Mouse (Mus musculus): ENCODE results near the gene Carns1. TPM values are rescaled to one million over a fixed set of nuclear protein-coding genes. Genes with fewer than 3 reads are reported as not detected.

Gene Carns1
- total and polyA plus RNA-seq, 3 experiments: 0.63 to 0.81 TPM; not detected in 1

DNA sequence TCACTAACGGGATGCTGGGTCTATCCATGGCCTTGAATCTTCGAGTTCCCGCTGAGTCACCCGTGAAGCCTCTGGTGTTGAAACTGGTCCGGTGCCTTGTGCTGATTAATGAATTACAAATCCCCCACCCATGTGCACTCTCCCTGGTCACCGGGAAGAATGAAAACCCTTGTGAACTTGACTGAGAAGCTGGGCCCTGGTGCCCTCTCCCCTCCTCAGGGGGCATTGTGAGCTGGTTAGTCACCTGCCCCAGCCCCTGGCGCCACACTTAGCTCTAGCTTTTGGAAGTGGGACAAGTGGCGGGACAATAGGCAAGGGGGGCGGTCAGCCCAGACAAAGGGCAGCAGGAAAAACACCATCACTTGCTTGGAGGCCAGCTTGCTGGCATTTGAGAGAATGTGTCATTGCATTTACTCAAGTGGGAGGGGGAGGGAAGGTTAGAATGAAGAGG lies 38.3 kb upstream of the Carns1 start:
- no peak for TF ChIP-seq USF2 (IDR thresholded peaks at IDR 0.05; ENCODE audit: borderline replicate concordance in 1 of 2, insufficient read depth in 1 of 2, low read depth in 1 of 2, low read length in 2 of 2)
- no peak for TF ChIP-seq ELF1 (IDR thresholded peaks at IDR 0.05; ENCODE audit: low read depth, low read length)
- H3K36me3 ChIP-seq (ENCODE audit: control insufficient read depth in 1 of 2, insufficient read depth in 2 of 2, low read length in 2 of 2): peaks cover 0 to 13% of the 10 kb centered on the region in 2 experiments; a peak in 2 of 4 replicates
- peak overlapping the region; percentile 67 to 92; a peak in 2 of 4 replicates for H3K4me3 ChIP-seq (ENCODE audit: control insufficient read depth in 1 of 2, insufficient read depth in 1 of 2, low read depth in 2 of 2, low read length in 2 of 2)
- no peaks in the 10 kb centered on the region for H3K9me3 ChIP-seq (replicated peaks; ENCODE audit: insufficient read depth, low read length)
- H3K9ac ChIP-seq (ENCODE audit: control insufficient read depth, low read depth, low read length, poor library complexity, severe bottlenecking): peak overlapping the region; percentile 80; the same call in 1 of the 2 replicates
- H3K4me1 ChIP-seq (ENCODE audit: control insufficient read depth in 1 of 2, insufficient read depth in 2 of 2, low read length in 2 of 2): peaks cover under 1 to 19% of the 10 kb centered on the region in 2 experiments
- DNase-seq (ENCODE audit: low read depth, low spot score): no peak
- H3K79me2 ChIP-seq (ENCODE audit: control insufficient read depth, insufficient read depth, low read length, poor library complexity): peaks cover 2% of the 10 kb centered on the region; the same call in 1 of the 2 replicates
- peaks cover 10 to 18% of the 10 kb centered on the region in 2 experiments for H3K27me3 ChIP-seq (ENCODE audit: control insufficient read depth in 1 of 2, insufficient read depth in 2 of 2, low read length in 2 of 2)
- no peak overlapping the region for H3K27ac ChIP-seq (ENCODE audit: control insufficient read depth, low read depth, low read length)

DNA sequence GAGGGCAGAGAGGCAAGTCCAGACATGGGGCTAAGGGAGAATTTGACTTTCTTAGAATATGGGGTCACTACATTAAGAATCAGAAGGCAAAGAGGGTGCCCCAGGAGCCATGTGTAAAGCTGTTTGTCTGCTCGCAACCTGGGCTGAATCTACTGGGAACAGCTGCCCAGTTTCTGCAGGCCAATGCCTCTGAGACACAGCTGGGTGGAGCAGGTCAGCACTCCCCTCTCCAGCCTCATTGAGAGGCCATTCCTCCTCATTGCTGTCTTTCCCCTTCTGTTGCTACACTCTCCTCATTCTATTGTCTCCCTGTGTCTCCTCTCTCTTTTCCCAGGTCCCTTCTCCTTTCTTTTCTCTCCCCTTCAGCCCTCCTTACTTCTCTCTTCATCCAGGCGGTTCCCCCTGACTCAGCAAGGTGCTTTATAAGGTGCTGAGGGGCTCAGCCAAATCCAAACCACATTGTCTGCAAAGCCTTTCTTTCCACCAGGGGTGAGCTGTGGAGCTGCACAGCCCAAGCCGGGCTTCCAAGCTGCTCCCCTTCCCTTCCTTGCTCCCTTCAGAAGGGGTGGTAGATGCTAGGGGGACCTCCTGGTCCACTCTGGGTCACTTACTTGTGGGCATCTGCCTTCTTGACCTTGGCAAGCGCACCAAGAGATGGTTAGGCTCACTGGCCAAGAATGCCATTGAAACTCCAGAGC lies 36.8 kb upstream of the Carns1 start:
- Histone ChIP-seq H3K9ac (ENCODE audit: control insufficient read depth, low read depth, low read length, poor library complexity, severe bottlenecking) (no peak overlapping the region), H3K27me3 (ENCODE audit: control insufficient read depth in 1 of 2, insufficient read depth in 2 of 2, low read length in 2 of 2) (peaks cover 10 to 18% of the 10 kb centered on the region in 2 experiments)

GRCm38 (mm10) chr19:4208563-4208962 lies 33.3 kb upstream of the Carns1 start:
- Histone ChIP-seq H3K9ac (ENCODE audit: control insufficient read depth, low read depth, low read length, poor library complexity, severe bottlenecking) (no peak overlapping the region), H3K4me1 (ENCODE audit: control insufficient read depth in 1 of 2, insufficient read depth in 2 of 2, low read length in 2 of 2) (peaks cover 2 to 25% of the 10 kb centered on the region in 2 experiments), H3K27ac (ENCODE audit: control insufficient read depth, low read depth, low read length) (no peak overlapping the region), H3K27me3 (ENCODE audit: control insufficient read depth in 1 of 2, insufficient read depth in 2 of 2, low read length in 2 of 2) (peaks cover 0 to 5% of the 10 kb centered on the region in 2 experiments; a peak in 2 of 4 replicates), H3K4me3 (ENCODE audit: control insufficient read depth in 1 of 2, insufficient read depth in 1 of 2, low read depth in 2 of 2, low read length in 2 of 2) (no peak overlapping the region), H3K36me3 (ENCODE audit: control insufficient read depth in 1 of 2, insufficient read depth in 2 of 2, low read length in 2 of 2) (peaks cover 0 to 11% of the 10 kb centered on the region in 2 experiments; a peak in 1 of 4 replicates), H3K79me2 (ENCODE audit: control insufficient read depth, insufficient read depth, low read length, poor library complexity) (no peaks in the 10 kb centered on the region; the same call in 1 of the 2 replicates), H3K9me3 (replicated peaks; ENCODE audit: insufficient read depth, low read length) (no peaks in the 10 kb centered on the region)
- no peak for TF ChIP-seq ELF1 (IDR thresholded peaks at IDR 0.05; ENCODE audit: low read depth, low read length)
- no peak for DNase-seq (ENCODE audit: low read depth, low spot score)

More for the DNA sequence above, 36.8 kb upstream of the Carns1 start:
- H3K27ac ChIP-seq (ENCODE audit: control insufficient read depth, low read depth, low read length): no peak overlapping the region
- no peak for DNase-seq (ENCODE audit: low read depth, low spot score)
- H3K9me3 ChIP-seq (replicated peaks; ENCODE audit: insufficient read depth, low read length): no peaks in the 10 kb centered on the region
- no peak overlapping the region for H3K4me3 ChIP-seq (ENCODE audit: control insufficient read depth in 1 of 2, insufficient read depth in 1 of 2, low read depth in 2 of 2, low read length in 2 of 2)
- no peak for TF ChIP-seq MAFK (IDR thresholded peaks at IDR 0.05; ENCODE audit: borderline replicate concordance, low read depth, low read length)
- TF ChIP-seq ETS1 (IDR thresholded peaks at IDR 0.05; ENCODE audit: low read depth, low read length): no peak
- no peak for TF ChIP-seq USF1 (IDR thresholded peaks at IDR 0.05; ENCODE audit: low read depth, low read length)
- TF ChIP-seq MAX (IDR thresholded peaks at IDR 0.05; ENCODE audit: low read length): no peak
- peaks cover 0 to 13% of the 10 kb centered on the region in 2 experiments; a peak in 2 of 4 replicates for H3K36me3 ChIP-seq (ENCODE audit: control insufficient read depth in 1 of 2, insufficient read depth in 2 of 2, low read length in 2 of 2)
- peaks cover 2 to 21% of the 10 kb centered on the region in 2 experiments for H3K4me1 ChIP-seq (ENCODE audit: control insufficient read depth in 1 of 2, insufficient read depth in 2 of 2, low read length in 2 of 2)
- peaks cover 2% of the 10 kb centered on the region; the same call in 1 of the 2 replicates for H3K79me2 ChIP-seq (ENCODE audit: control insufficient read depth, insufficient read depth, low read length, poor library complexity)

All from MEL (cell line).